Mouse (Mus musculus): ENCODE measurements around the gene Cwc25. TPM values are rescaled to one million over a fixed set of nuclear protein-coding genes. Genes with fewer than 3 reads are reported as not detected.
A peak's percentile ranks its signal among the peaks of the same experiment; 100 is the strongest.

Gene Cwc25
- total RNA-seq (2021) = 10 to 100 TPM; 19.5 to 19.8 TPM

DNA sequence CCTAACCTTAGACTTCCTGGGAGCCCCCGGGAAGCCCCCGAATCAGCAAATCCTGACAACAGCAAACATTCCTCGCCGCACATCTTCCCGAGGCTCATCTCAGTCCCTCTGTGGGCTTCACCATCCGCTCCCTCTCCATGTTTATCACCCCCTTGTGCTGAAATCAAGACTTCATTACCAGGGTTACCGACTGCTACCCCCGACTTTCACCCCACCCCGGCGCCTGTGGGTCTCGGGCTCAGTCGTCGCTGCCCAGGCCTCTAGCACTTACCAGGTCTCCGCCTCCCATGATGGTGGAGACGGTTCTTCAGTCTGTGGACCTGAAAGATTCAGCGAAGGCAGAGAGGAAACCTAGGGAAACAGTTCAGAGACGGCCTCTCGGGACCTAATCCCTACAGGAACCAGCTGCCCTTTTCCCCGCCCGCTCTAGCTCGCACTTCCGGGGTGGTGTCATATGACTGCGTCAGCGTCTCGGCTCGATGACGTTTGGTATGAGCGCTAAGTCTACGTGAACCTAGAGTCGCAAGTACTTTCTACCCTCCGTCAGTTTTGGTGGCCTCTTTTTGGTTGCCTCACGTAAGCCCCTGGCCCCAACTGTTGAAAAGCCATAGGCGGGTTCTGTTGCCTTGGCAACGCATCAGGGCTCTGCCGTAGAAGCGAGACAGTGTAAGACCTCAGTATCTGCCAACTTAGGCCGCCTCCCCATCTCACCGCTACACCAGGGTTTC lies at the start of gene Cwc25:
Cwc25 (minus strand) TSS at position 403 of the 728 bp plus-strand sequence.
- DNase-seq = peak; percentile 96 to 97

- DNase-seq = no peak
Observed at GRCm38 (mm10) chr11:97815736-97816135, 49.4 kb upstream of the Cwc25 start.

DNA sequence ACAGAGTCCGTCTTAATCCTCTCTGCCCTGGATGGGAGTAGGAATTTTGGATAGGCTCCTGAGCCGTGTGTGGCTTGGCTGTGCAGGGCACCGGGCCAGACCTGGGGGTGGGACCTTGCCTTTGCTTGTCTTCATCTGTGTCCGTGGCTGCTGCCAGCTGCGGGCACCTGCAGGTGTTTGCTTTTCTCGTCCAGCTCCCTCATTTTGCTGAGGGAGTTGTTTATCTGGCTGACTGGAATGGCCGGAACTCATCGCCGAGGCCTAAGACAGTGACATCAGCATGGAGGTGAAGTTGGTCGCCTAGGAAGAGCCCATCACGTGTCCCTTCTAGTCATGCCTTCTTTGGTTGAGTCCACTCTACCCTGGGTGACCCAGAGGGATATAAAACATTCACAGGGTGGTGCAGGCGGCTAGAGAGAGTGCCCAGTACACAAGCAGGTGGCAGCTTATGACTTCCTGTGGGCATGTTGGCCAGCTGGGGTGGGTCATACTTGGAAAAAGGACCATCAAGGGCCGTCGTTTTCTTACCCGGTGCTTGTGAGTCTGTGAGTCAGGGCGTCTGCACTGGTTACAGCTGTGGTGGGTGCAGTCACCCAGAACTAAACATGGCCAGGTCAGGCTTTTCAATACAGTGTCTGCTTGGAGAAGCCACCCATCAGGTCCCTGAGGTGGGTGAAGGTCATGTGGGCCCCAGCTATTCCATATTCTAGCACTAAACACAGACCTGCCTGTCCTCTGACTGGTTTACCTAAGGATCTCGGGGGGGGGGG lies 47.6 kb upstream of the Cwc25 start:
- no peak for DNase-seq

GRCm38 (mm10) chr11:97813085-97813484 lies 46.7 kb upstream of the Cwc25 start:
- DNase-seq = no peak

GRCm38 (mm10) chr11:97812491-97812921 lies 46.1 kb upstream of the Cwc25 start:
- no peak for DNase-seq

DNA sequence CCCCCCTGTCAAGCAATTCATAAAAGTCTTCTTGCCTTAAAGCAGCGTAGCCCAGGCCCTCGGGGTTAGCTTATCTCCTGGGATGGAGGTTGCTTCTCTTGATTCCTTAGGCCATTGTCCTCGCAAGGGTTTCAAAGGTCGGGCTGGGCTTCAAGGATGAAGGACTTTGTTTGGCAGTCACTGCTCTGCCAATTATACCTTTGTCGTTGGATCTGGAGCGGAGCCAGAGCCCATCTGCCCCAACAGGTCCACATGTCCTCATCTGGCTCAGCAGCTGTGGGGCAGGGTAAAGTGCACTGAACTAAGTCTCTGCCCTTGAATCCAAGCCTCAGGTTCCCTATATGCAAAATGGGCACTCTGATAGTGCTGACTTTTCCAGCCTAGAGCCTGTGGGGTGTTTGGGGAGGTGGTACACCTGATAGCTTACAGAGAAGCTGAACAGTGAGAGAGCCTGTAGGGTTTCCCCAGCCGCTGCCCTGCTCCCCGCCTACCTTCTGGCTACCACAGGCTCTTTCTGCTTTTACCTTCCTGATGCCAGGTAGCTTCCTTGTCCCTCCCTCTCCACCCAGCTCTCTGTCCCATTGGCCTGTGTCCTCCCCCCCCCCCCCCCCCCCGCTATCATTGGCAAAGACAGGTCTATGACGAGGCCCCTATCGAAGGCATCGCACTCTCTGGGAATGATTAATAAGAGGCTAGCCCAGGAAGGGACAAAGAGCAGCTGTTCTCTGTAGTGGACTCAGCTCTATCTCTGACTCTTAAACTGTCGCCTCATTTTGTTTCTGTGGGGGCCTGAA lies 45.4 kb upstream of the Cwc25 start:
- no peak for DNase-seq

DNA sequence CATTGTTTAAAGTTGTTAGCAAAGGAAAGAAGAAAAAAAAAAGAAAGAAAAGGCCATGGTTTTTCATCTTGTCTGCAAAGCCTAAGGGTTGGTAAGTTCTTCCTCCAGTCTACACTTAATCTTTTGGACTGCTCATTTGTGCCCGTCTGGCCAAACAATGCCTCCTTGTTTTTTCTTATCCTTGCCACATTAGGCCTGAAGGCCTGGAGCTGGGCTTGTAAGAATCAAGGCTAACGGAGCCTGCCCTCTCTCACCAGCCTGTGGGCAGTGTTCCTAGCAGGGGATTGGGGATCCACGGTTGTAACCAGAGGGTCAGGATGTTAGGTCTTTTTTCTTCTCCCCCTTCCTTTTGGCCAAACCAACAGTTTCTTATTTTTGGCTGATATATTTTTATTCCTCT lies 44.6 kb upstream of the Cwc25 start:
- DNase-seq = no peak

- DNase-seq = no peak
Observed at GRCm38 (mm10) chr11:97810356-97810755, 44.0 kb upstream of the Cwc25 start.

DNA sequence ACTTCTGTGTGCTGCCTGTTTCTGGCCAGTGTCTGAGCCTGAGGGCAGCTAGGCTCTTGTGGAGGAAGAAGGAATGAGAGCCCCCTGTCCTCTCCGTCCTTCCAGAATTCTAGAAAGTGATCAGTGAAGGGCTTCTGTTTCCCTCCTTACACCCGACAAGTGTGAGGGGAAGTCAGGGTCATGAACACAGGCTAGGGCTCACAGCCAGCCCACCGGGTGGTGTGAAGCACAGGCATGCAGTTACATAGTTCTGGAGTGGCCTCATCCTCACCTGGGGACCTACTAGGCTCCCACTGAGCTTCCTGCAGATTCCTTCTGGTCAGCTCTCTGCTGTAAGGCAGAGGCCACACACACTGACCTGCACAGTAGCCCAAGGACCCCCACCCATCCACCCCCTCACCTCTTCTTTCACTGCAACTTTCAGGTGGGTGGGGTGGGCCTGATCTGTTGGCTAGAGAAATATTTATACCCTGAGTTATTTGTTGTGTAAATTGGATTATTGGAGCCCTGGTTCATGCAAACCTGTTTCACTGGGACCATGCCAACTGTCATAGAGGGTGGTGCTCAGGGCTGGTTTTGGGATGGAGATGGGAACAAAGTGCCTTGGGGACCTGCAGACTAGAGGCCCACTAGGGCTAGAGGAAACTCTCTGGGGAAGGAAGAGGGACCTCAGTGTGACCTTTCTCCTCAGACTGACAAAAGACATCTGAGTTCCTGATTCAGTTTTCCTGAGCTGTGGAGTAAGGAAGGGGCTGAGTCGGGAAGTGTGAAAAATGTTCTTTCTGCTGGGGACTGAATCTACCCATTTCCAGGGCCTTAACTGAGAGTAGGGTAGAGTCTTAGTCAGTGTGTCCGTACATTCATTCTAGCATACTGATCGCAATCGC lies 43.1 kb upstream of the Cwc25 start:
- DNase-seq = no peak

- no peak for DNase-seq
Observed at GRCm38 (mm10) chr11:97808621-97809234, 42.4 kb upstream of the Cwc25 start.

DNA sequence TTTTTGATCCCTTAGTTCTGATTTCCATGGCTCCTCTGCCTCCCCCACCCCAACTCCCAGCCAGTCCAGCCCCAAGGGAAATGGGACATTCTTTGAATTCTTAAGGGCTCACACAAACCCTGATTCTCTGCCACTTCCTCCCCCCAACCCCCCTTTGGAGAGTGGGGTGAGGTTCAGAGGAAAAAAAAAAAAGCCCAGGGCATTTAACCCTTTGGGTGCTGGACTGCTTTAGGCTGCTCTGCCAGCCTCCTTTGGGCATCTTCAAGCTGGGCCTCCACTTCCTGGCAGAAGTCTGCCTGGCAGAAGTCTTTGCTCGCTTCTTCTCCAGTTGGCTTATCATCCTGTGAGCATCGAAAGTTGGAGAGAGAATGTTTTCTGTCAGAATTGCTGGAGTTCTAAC lies 41.7 kb upstream of the Cwc25 start:
- no peak for DNase-seq

DNA sequence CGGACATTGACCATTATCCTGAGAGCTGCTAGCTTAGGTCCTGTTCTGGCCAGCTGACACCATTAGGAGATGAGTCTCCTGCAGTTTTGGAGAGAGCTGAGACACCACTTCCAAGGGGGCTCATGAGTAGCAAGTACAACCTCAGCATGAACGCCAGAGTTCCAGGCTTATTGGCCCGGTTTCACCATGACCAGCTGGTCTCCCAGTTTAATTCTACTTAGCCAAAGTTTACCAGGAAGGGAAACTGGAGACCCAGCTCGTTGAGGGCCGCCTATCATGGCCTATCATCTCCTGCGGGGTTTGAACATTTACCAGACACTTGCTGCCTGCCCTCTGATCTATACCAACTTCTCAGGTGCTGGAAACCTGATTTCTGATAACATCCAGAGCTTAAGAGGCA lies 41.3 kb upstream of the Cwc25 start:
- no peak for DNase-seq

GRCm38 (mm10) chr11:97806613-97806964 lies 40.2 kb upstream of the Cwc25 start:
- no peak for DNase-seq

DNA sequence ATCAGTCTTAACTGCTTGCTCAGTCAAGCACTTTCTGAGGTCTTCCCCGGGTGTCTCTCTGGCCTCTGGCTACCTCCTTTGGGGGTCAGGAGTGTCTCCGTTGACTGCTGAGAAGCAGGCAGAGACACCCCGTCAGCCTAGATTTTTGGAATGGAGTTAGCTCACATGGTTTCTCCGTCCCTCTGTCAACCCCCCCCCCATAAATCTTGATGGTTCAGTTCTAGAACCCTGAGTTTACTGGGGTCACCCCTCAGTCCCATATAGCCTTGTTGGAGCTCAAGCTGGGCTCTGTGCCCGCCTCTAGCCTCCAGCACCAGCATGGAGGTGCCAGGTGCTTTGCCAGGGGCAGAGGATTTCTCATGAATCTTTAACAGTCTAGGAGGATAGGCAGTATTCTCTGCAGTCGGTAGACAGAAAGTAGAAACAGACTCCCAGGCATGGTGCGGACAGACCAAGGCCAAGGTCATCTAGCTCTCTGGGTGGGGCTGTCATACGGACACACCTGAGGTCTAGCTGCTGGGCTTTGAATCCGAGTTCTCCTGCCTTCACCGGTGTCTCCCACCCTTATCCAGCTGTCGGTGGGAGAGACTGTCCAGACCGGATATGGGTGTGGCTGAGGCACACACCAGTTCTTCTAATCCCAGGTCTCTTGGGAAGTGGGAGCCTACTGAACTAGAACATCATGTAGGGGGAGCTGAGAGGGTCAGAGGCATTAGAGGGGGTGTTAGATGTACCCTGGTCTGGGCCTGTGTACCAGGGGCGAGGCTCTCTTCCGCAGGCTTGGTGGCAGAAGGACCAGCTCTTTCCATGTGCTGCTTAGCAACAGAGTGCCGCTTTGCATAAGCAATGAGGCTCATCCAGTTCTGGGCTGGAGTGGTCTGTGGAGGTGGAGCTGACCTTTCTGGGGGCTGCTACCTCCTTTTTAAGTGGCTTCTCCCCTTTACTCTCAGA lies 39.6 kb upstream of the Cwc25 start:
- no peak for DNase-seq

DNA sequence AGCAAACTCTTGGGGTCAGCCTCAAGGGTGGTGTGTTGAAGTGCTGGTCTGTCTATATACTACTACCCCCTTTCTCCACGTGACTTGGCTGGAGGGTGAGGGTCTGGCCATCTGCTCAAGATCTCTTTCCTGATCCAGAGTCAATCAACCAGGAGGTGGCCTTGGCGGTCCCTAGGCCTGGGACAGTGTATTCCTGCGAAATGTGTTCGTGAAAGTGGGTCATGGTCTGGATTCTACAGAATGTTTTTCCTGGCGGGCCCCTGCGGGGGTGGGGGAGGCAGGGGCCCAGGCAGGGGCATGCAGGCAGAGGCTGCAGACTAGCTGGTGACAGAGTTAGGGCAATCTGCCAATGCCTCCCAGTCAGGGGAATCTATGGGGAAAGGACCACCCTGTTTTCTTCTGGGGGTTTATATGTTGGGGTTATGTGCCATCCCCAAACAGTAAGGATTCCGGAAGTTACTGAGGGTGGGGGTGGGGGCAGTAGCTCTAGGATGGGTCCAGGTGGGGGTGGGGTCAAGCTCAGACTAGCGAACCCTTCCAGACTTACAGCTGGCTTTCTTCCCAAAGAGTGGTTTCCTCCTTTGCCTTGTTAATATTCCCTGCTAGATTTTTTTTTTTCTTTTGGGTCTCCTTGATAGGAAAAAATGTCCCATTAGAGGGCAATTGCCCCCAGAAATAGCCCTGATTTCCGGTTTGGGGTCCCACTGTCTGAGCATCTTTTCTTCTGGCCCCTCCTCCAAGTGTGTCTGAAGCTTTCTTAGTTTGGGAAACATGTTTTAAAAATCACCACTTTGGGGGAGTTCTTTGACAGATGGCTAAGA lies 38.7 kb upstream of the Cwc25 start:
- DNase-seq = no peak

GRCm38 (mm10) chr11:97803847-97804246 lies 37.5 kb upstream of the Cwc25 start:
- no peak for DNase-seq

GRCm38 (mm10) chr11:97802495-97802894 lies 36.1 kb upstream of the Cwc25 start:
- DNase-seq = no peak

DNA sequence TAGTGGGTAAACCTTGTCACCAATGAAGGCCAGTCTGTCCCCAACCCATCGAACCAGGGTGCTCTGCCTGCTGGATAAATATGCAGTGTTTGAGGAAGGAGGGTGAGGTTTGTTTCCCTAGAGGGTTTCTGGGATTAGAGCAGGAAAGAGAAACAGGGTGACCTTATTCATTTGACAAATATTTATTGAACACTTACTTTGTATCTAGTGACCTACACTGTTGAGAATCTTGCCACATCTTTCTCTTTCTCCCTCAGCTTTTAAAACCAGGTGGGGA lies 35.8 kb upstream of the Cwc25 start:
- no peak for DNase-seq

- no peak for DNase-seq
Observed at GRCm38 (mm10) chr11:97801409-97802193, 35.2 kb upstream of the Cwc25 start.

Data from layer of hippocampus, postnatal 36 days (tissue).